Mouse (Mus musculus): Measurements from ENCODE around the gene Nags. TPM values are rescaled to one million over a fixed set of nuclear protein-coding genes. Genes with fewer than 3 reads are reported as not detected.

The Nags gene
- total and polyA plus RNA-seq, 2 experiments from 2014 or later, result not detected

GRCm38 (mm10) chr11:102167539-102167938 is 22.2 kb downstream of the Nags start:
- DNase-seq (ENCODE audit: low spot score) (no peak), ATAC-seq (ENCODE audit: insufficient read depth, low read depth) (no peak)
- H3K4me1 ChIP-seq (ENCODE audit: control insufficient read depth, insufficient read depth), result no peaks in the 10 kb centered on the region
- H3K27me3 ChIP-seq (ENCODE audit: control insufficient read depth, insufficient read depth, low read length), result no peaks in the 10 kb centered on the region
- no peaks in the 10 kb centered on the region for H3K9me3 ChIP-seq (replicated peaks; ENCODE audit: control insufficient read depth, low read length)
- 90% methylated on average over 5 of the region's 5 CpGs for WGBS
- H3K4me2 ChIP-seq (ENCODE audit: low read depth, low read length), result no peak overlapping the region
- H3K27ac ChIP-seq (ENCODE audit: low read depth), result no peak overlapping the region
- H3K36me3 ChIP-seq (replicated peaks; ENCODE audit: control insufficient read depth, insufficient read depth, low read length), result peaks cover 60% of the 10 kb centered on the region
- no peak overlapping the region for H3K9ac ChIP-seq (replicated peaks; ENCODE audit: low read depth, low read length)
- TF ChIP-seq CTCF (IDR thresholded peaks at IDR 0.05; ENCODE audit: low read depth), result no peak
- no peak for TF ChIP-seq EP300 (IDR thresholded peaks at IDR 0.05; ENCODE audit: low read depth)
- no peak overlapping the region for H3K4me3 ChIP-seq (ENCODE audit: low read depth, low read length)

DNA sequence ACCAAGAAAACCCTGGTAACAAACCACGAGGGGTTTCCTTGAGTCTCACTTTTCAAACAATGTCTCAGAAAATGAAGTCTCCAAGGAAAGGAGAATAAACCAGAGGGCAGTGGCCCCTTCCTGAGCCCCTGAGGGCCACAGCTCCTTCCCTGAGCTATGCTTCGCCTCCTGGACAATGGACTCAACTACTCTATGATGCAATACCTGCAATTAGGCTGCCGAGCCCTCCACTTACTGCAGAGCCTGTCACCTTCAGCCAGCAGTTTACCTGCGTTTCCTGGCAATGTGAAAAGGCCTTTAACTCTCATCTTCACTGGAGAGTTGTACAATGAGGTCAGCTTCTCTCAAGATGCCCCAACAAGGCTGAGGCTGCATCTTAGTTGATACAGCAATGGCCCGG is 23.4 kb downstream of the Nags start:
- Histone ChIP-seq H3K4me2 (ENCODE audit: low read depth, low read length) (no peak overlapping the region), H3K36me3 (replicated peaks; ENCODE audit: control insufficient read depth, insufficient read depth, low read length) (peaks cover 52% of the 10 kb centered on the region), H3K27ac (ENCODE audit: low read depth) (no peak overlapping the region), H3K9me3 (replicated peaks; ENCODE audit: control insufficient read depth, low read length) (no peaks in the 10 kb centered on the region), H3K4me3 (ENCODE audit: low read depth, low read length) (no peak overlapping the region), H3K4me1 (ENCODE audit: control insufficient read depth, insufficient read depth) (no peaks in the 10 kb centered on the region), H3K9ac (replicated peaks; ENCODE audit: low read depth, low read length) (no peak overlapping the region), H3K27me3 (ENCODE audit: control insufficient read depth, insufficient read depth, low read length) (no peaks in the 10 kb centered on the region)
- ATAC-seq (ENCODE audit: insufficient read depth, low read depth) (no peak), DNase-seq (ENCODE audit: low spot score) (no peak)
- WGBS, result 81% methylated on average over 5 of the region's 5 CpGs
- TF ChIP-seq EP300 (IDR thresholded peaks at IDR 0.05; ENCODE audit: low read depth), result no peak
- no peak for TF ChIP-seq CTCF (IDR thresholded peaks at IDR 0.05; ENCODE audit: low read depth)

- no peak overlapping the region for H3K27ac ChIP-seq (ENCODE audit: low read depth)
- TF ChIP-seq CTCF (IDR thresholded peaks at IDR 0.05; ENCODE audit: low read depth) (no peak), EP300 (IDR thresholded peaks at IDR 0.05; ENCODE audit: low read depth) (no peak)
Observed at GRCm38 (mm10) chr11:102179836-102180235, 34.5 kb downstream of the Nags start.

GRCm38 (mm10) chr11:102184253-102184645 is 38.9 kb downstream of the Nags start:
- Histone ChIP-seq H3K4me3 (ENCODE audit: low read depth, low read length) (peak overlapping the region; percentile 89), H3K27ac (ENCODE audit: low read depth) (peak overlapping the region; percentile 93), H3K4me1 (ENCODE audit: control insufficient read depth, insufficient read depth) (peaks cover 22% of the 10 kb centered on the region), H3K9ac (replicated peaks; ENCODE audit: low read depth, low read length) (peak overlapping the region; percentile 90), H3K9me3 (replicated peaks; ENCODE audit: control insufficient read depth, low read length) (no peaks in the 10 kb centered on the region), H3K27me3 (ENCODE audit: control insufficient read depth, insufficient read depth, low read length) (no peaks in the 10 kb centered on the region), H3K4me2 (ENCODE audit: low read depth, low read length) (peak overlapping the region; percentile 98), H3K36me3 (replicated peaks; ENCODE audit: control insufficient read depth, insufficient read depth, low read length) (peaks cover 20% of the 10 kb centered on the region)
- TF ChIP-seq CTCF (IDR thresholded peaks at IDR 0.05; ENCODE audit: low read depth) (no peak), EP300 (IDR thresholded peaks at IDR 0.05; ENCODE audit: low read depth) (no peak)
- DNase-seq (ENCODE audit: low spot score) (no peak), ATAC-seq (ENCODE audit: insufficient read depth, low read depth) (0 out of 2 replicates have a peak, but pooled peaks have one; percentile 8)
- 2% methylated on average over 7 of the region's 7 CpGs for WGBS

More at GRCm38 (mm10) chr11:102179836-102180235, 34.5 kb downstream of the Nags start:
- Histone ChIP-seq H3K9me3 (replicated peaks; ENCODE audit: control insufficient read depth, low read length) (no peaks in the 10 kb centered on the region), H3K27me3 (ENCODE audit: control insufficient read depth, insufficient read depth, low read length) (no peaks in the 10 kb centered on the region), H3K4me1 (ENCODE audit: control insufficient read depth, insufficient read depth) (peaks cover 14% of the 10 kb centered on the region; the same call in 1 of the 2 replicates), H3K36me3 (replicated peaks; ENCODE audit: control insufficient read depth, insufficient read depth, low read length) (peaks cover 49% of the 10 kb centered on the region), H3K9ac (replicated peaks; ENCODE audit: low read depth, low read length) (no peak overlapping the region), H3K4me2 (ENCODE audit: low read depth, low read length) (no peak overlapping the region), H3K4me3 (ENCODE audit: low read depth, low read length) (no peak overlapping the region)
- ATAC-seq (ENCODE audit: insufficient read depth, low read depth), result no peak
- DNase-seq (ENCODE audit: low spot score), result no peak

GRCm38 (mm10) chr11:102184646-102185495 is 39.6 kb downstream of the Nags start, which contains the start of gene Lsm12:
TSS of gene Lsm12 (minus strand) at chr11:102185296.
- H3K27ac ChIP-seq (ENCODE audit: low read depth), result peak within 1 kb of the TSS; percentile 93
- H3K9ac ChIP-seq (replicated peaks; ENCODE audit: low read depth, low read length), result peak within 1 kb of the TSS; percentile 90
- H3K36me3 ChIP-seq (replicated peaks; ENCODE audit: control insufficient read depth, insufficient read depth, low read length), result peaks cover 20% of the 10 kb centered on the region
- peaks cover 23% of the 10 kb centered on the region for H3K4me1 ChIP-seq (ENCODE audit: control insufficient read depth, insufficient read depth)
- DNase-seq (ENCODE audit: low spot score), result peak; percentile 90
- ATAC-seq (ENCODE audit: insufficient read depth, low read depth), result peak; percentile 89
- WGBS, result under 1% methylated on average over 67 of the region's 70 CpGs
- H3K4me2 ChIP-seq (ENCODE audit: low read depth, low read length), result peak within 1 kb of the TSS; percentile 98
- peak within 1 kb of the TSS; percentile 89 for H3K4me3 ChIP-seq (ENCODE audit: low read depth, low read length)
- no peaks in the 10 kb centered on the region for H3K27me3 ChIP-seq (ENCODE audit: control insufficient read depth, insufficient read depth, low read length)
- H3K9me3 ChIP-seq (replicated peaks; ENCODE audit: control insufficient read depth, low read length), result no peaks in the 10 kb centered on the region
- no peak for TF ChIP-seq CTCF (IDR thresholded peaks at IDR 0.05; ENCODE audit: low read depth)
- TF ChIP-seq EP300 (IDR thresholded peaks at IDR 0.05; ENCODE audit: low read depth), result no peak
